Mouse (Mus musculus) kidney, postnatal 10 days (tissue): ENCODE measurements at regions not wholly inside any gene's neighbourhood (a gene's known extent, or its start where the extent isn't known, plus 50 kb on each side); places are given as distances from the start of the nearest gene placed in this dataset.

Experiments used
- DNase-seq: peaks from one replicate; pipeline ENCODE4 v3.0.0; 2021; ENCODE audit warnings: mixed read lengths

GRCm38 (mm10) chrX:13224902-13225301, 55.9 kb upstream of the Ddx3x start:
- DNase-seq: no peak

GRCm38 (mm10) chrX:13226429-13226828, 54.3 kb upstream of the Ddx3x start:
- no peak for DNase-seq

- peak; percentile 67 for DNase-seq
Observed at GRCm38 (mm10) chrX:13229891-13230614, 50.7 kb upstream of the Ddx3x start.

GRCm38 (mm10) chrX:13230615-13231179, 50.1 kb upstream of the Ddx3x start:
- peak; percentile 81 for DNase-seq
